Mouse (Mus musculus): ENCODE data around the gene Ptp4a2.
"Not testable (repeated sequence)": the region's sequence is repeated elsewhere in the genome, so short reads cannot be mapped to it uniquely, and the experiment has no call there.

The Ptp4a2 gene

DNA sequence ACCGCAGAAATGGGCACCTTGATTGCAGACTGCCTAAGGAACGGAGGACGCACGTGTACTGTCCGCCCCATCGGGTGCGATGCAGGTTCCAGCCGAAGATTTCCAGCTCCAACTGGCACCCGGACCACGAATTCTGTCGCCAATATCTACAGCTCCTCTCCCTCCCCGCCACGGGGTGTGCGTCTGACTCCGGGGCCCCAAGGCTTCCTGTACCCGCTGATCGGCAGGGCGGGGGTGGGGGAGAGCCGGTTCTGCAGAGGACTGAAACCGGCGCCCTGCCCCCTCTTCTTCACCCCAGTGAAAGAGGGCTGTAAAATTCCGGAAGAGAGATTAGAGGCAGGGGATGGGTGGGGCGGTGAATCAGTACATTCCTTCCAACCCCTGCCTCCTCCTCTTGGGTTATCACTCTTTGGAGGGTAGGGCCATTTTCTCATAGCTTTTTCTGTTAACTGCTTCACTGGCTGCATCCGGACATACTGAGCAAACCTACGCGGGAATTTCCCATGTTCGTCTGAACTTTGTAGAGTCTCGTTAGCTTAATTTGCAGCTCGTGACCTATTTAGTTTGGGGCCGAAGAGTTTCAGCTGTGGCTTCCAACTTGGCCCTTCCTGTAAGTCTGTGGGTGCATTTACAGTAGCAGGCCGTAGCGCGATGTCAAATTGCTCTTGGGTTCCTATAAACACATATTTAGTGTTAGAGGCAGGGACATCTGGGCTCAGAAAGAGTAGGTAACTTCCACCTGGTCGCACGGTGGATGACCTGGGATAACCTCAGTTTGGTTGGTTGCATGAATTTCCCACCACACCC is at the start of gene Ptp4a2:
Ptp4a2 (plus strand) TSS at position 422 of the 807 bp plus-strand sequence.
- no peak for DNase-seq (ENCODE audit: low read depth, low spot score)

DNA sequence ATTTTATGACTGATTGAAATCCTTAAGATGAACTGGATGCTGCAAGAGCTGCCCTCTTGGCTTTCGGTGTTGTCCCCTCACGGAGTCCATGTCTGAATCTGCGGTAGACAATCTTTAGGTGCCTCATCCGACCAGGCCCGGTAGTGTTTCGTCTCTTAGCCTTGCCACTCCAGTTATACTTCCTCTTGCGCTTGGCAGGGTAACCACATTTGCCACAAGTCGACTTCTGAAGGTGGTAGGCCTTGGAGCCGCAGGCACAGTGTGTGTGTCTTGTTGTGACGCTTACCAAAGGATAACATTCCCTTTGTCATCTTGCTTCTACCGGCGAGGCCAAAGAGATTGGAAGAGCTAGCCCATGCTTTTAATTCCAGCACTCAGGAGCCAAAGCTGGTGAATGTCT is 49.4 kb upstream of the Ptp4a2 start:
- no peak for DNase-seq (ENCODE audit: low read depth, low spot score)

DNA sequence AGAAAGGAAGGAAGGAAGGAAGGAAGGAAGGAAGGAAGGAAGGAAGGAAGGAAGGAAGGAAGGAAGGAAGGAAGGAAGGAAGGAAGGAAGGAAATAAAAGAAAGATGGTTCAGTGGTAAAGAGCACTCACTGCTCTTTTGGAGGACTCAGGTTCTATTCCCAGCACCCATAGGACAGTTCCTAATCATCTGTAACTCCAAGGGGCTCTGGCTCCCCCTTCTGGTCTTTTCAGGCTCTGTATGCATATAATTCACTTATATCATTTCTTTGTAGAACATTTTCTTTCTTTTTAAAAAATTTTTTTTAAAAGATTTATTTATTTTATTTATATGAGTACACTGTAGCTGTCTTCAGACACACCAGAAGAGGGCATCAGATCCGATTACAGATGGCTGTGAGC is 48.5 kb upstream of the Ptp4a2 start:
- DNase-seq (ENCODE audit: low read depth, low spot score) = not testable (repeated sequence)

GRCm38 (mm10) chr4:129765351-129765750 is 45.7 kb upstream of the Ptp4a2 start:
- DNase-seq (ENCODE audit: low read depth, low spot score) = no peak

- DNase-seq (ENCODE audit: low read depth, low spot score) = no peak
Observed at GRCm38 (mm10) chr4:129767782-129768181, 43.2 kb upstream of the Ptp4a2 start.

DNA sequence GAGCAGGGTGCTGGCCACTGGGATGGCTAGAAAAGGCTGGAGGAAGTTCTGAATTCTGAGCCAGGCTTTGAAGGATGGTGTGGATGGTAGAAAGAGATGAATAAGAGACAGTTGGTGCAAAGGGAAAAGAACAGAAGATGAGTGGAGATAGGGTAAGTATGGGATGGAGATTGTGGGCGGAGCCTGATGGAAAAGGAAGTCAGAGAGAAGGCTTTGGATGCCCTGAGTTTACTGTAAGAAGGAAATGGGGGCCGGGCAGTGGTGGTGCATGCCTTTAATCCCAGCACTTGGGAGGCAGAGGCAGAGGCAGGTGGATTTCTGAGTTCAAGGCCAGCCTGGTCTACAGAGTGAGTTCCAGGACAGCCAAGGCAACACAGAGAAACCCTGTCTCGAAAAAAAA is 42.3 kb upstream of the Ptp4a2 start:
- not testable (repeated sequence) for DNase-seq (ENCODE audit: low read depth, low spot score)

GRCm38 (mm10) chr4:129770600-129770999 is 40.4 kb upstream of the Ptp4a2 start:
- no peak for DNase-seq (ENCODE audit: low read depth, low spot score)

- no peak for DNase-seq (ENCODE audit: low read depth, low spot score)
Observed at GRCm38 (mm10) chr4:129771314-129771671, 39.7 kb upstream of the Ptp4a2 start.

DNA sequence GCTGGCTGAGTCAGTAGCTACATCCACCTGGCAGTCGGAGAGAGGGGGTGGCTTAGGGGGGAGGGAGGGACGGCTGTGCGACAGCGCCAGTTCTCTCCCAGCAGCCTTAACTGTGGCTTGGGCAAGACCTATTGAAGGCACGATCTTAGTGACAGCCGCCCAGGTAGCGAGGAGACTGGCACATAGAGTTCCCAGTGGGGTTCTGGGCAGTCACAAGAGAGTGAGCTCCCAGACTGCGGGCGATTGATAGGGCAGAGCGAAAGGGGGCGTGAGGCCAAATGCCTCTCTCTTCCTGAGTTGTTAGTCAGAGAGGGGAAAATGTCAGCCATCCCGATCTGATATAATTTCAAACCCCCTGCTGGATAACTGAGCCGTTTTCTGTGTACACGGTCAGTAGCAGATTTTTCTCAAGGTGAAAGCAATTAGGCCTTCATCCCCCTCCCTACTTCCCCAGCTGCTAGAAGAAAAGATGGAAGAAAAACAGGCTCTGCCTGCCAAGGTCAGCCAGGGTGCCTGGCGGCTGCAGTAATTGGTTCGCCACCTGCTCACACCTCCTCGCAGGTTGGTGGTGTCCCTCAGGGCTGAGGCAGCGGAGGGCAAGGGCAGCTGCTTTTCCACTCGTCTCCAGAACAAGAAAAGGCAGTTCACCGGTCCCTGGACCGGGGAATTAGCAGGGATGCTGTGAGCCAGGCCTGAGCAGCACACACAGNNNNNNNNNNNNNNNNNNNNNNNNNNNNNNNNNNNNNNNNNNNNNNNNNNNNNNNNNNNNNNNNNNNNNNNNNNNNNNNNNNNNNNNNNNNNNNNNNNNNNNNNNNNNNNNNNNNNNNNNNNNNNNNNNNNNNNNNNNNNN is 39.1 kb upstream of the Ptp4a2 start:
- no peak for DNase-seq (ENCODE audit: low read depth, low spot score)

DNA sequence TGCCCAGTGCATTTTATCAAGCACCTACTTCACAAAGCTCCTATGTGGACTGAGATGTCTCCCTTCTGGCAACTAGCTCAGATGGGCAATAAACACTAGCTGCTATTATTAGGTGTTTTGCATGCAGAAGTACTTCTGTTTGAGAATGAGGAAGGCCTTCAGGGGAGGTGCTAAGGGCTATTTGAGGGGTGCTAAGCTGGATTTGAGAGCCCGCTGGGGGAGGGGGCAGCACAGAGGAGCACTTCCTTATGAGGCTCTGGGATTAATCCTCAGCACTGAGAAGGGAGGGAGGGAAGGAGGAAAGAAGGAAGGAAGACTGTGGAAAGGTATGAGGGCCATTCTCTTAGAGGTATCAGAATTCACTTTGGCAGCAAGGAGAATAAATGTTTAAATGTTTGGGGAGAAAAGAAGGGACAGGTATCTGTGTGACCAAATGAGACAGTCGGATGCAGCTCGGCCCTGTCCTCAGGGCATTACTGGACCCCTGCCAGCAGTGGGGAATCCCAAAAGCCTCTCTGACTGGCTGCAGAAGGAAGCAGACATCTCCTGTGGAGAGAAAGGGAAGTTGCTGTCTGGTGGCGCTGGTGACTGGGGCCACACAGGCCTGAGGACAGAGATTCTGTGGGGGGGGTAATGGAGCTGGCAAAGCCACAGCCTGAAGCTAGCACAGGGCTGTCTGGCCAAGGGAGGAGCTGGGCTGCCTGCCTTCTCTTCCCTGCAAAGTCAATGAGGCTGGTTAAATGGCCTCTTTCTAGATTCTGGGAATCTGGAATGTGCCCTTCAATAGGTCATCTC is 28.9 kb upstream of the Ptp4a2 start:
- DNase-seq (ENCODE audit: low read depth, low spot score) = no peak

- DNase-seq (ENCODE audit: low read depth, low spot score) = no peak
Observed at GRCm38 (mm10) chr4:129782857-129783331, 28.1 kb upstream of the Ptp4a2 start.

DNA sequence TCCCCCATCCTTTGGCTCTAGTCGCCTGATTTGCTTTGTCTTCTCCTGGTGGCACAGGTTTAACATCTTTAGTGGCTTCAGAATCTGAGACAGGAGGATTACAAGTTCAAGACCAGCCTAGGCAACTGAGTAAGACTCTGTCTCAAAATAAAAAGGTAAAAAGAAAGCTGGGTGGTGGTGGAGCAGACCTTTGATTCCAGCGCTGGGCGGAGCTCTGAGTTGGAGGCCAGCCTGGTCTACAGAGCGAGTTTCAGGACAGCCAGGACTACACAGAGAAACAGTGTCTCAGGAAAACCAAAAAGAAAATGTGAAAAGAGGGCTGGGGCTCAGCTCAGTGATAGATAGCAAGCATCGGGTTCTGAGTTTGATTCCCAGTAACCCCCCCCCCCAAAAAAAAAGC is 27.5 kb upstream of the Ptp4a2 start:
- DNase-seq (ENCODE audit: low read depth, low spot score) = no peak

GRCm38 (mm10) chr4:129785178-129785577 is 25.8 kb upstream of the Ptp4a2 start:
- peak; percentile 55 for DNase-seq (ENCODE audit: low read depth, low spot score)

- DNase-seq (ENCODE audit: low read depth, low spot score) = no peak
Observed at GRCm38 (mm10) chr4:129788693-129789092, 22.3 kb upstream of the Ptp4a2 start.

DNA sequence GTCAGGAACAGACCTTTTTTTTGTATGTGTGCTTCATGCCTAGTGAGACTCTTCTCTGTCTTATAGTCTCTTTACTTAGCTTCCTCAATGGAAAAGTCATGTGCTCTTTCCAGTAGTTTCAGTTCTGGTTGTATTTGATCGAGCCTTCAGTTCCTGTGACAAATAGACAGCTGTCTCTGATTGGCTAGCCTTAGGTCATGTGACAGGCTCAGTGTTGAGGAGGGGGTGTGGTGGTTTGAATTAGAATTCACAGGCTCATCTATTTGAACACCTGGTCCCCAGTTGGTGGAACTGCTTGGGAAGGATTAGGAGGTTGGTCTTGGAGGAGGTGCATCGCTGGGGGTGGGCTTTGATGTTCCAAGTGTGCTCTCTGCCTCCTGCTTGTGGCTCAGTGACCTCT is 21.4 kb upstream of the Ptp4a2 start:
- DNase-seq (ENCODE audit: low read depth, low spot score) = no peak

GRCm38 (mm10) chr4:129790475-129790874 is 20.5 kb upstream of the Ptp4a2 start:
- no peak for DNase-seq (ENCODE audit: low read depth, low spot score)

GRCm38 (mm10) chr4:129791399-129791798 is 19.6 kb upstream of the Ptp4a2 start:
- DNase-seq (ENCODE audit: low read depth, low spot score) = peak; percentile 66

- DNase-seq (ENCODE audit: low read depth, low spot score) = no peak
Observed at GRCm38 (mm10) chr4:129792666-129793202, 18.3 kb upstream of the Ptp4a2 start.

- no peak for DNase-seq (ENCODE audit: low read depth, low spot score)
Observed at GRCm38 (mm10) chr4:129793713-129794329, 17.2 kb upstream of the Ptp4a2 start.

DNA sequence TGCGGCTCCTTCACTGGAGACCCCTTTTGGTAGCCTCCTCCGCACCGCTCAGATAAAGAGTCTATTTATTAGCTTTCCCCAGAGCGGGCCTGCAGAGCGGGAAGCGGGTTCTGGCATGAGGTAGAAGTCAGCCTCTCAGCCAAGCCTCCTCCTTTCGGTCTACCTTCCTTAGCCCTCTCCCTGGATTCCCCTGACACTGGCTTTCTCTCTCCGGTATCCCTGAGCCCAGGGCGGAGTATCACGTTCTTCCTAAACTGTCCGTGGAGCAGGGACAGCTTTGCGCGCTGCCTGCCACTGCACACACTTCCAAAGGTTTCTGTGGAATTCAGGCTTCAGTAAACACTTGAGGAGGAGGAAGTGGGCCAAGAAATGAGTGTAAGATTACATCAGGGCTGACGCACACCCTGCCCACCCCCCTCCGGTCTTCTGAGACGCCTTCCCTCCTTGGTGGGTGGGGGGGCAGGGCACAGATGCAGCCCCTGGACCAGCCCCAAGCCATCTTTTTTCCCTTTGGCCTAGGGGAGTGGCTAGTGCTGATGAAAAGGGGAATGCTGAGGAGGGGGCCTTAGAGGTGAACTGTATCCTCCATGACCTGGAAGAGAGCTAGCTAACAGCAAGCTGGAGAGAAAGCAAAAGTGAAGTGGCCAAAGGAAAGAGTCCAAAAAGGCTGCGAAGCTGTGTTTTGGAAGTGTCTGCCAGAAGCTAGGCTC is 15.7 kb upstream of the Ptp4a2 start:
- no peak for DNase-seq (ENCODE audit: low read depth, low spot score)

Data from brain, embryonic 18.5 days (tissue).